Mouse (Mus musculus): ENCODE data around the gene Ypel4. TPM values are rescaled to one million over a fixed set of nuclear protein-coding genes. Genes with fewer than 3 reads are reported as not detected.

Ypel4 gene
- total RNA-seq, 1 experiment from 2014 or later: 0.23 TPM

Other genes starting within 250 kb of the Ypel4 start
- gene Ctnnd1, start 83.3 kb upstream of the Ypel4 start, total RNA-seq (2017): 2.1 and 4.2 TPM in 2 replicates
- not detected in 2 replicates for gene Btbd18, start 75.0 kb upstream of the Ypel4 start, total RNA-seq (2017)
- gene Selenoh, start 63.3 kb upstream of the Ypel4 start, total RNA-seq (2017): 20.6 and 24.8 TPM in 2 replicates
- gene Gm28635, start 56.0 kb upstream of the Ypel4 start, total RNA-seq (2017): 0.12 TPM in 1 of 2 replicates, not detected in the other
- 14.5 and 16.5 TPM in 2 replicates for gene Med19, start 55.7 kb upstream of the Ypel4 start, total RNA-seq (2017)
- 18.4 and 20.1 TPM in 2 replicates for gene Tmx2, start 54.9 kb upstream of the Ypel4 start, total RNA-seq (2017)
- gene Zdhhc5, start 18.9 kb upstream of the Ypel4 start, total RNA-seq (2017): 33.3 and 37.8 TPM in 2 replicates
- gene Clp1, start 6.7 kb upstream of the Ypel4 start, total RNA-seq (2017): 41.6 and 50.2 TPM in 2 replicates
- not detected in 2 replicates for gene Gm19426, start 9.6 kb downstream of the Ypel4 start, total RNA-seq (2017)
- not detected in 2 replicates for gene Serping1, start 41.4 kb downstream of the Ypel4 start, total RNA-seq (2017)
- 95.3 and 99.8 TPM in 2 replicates for gene Ube2l6, start 64.8 kb downstream of the Ypel4 start, total RNA-seq (2017)
- gene Smtnl1, start 88.6 kb downstream of the Ypel4 start, total RNA-seq (2017): not detected in 2 replicates
- gene Timm10, start 92.9 kb downstream of the Ypel4 start, total RNA-seq (2017): 10.0 and 10.3 TPM in 2 replicates
- 3.4 and 4.7 TPM in 2 replicates for gene Slc43a1, start 104.8 kb downstream of the Ypel4 start, total RNA-seq (2017)
- gene Rtn4rl2, start 152.7 kb downstream of the Ypel4 start, total RNA-seq (2017): not detected in 2 replicates
- 2.7 and 2.9 TPM in 2 replicates for gene Slc43a3, start 202.5 kb downstream of the Ypel4 start, total RNA-seq (2017)
- 0.93 TPM in 1 of 2 replicates, not detected in the other for gene Prg2, start 246.4 kb downstream of the Ypel4 start, total RNA-seq (2017)